Mouse (Mus musculus) left cerebral cortex, adult 8-10 months (tissue): ENCODE data around the gene Itgb3bp. TPM values are rescaled to one million over a fixed set of nuclear protein-coding genes. Genes with fewer than 3 reads are reported as not detected.

ENCODE experiments used
- DNase-seq, 2 experiments: peaks; one replicate each; pipeline ENCODE4 v3.0.0; 2022; ENCODE audit warnings: low spot score in 2 of 2
- total RNA-seq, 4 experiments: library from RNA; stranded (reverse); gene quantifications; 2 replicates each; pipeline ENCODE4 v1.2.4; 2022

The Itgb3bp gene
- total RNA-seq, 4 experiments from 2014 or later: 4.8 to 7.8 (median 6.3) TPM

GRCm38 (mm10) chr4:99725914-99726451 lies 203.6 kb downstream of the Itgb3bp start:
- no peak for DNase-seq

- DNase-seq: no peak
These were observed 205.3 kb downstream of the Itgb3bp start for GRCm38 (mm10) chr4:99724331-99724730.

- DNase-seq: no peak
These were observed 211.7 kb downstream of the Itgb3bp start for GRCm38 (mm10) chr4:99717905-99718304.

DNA sequence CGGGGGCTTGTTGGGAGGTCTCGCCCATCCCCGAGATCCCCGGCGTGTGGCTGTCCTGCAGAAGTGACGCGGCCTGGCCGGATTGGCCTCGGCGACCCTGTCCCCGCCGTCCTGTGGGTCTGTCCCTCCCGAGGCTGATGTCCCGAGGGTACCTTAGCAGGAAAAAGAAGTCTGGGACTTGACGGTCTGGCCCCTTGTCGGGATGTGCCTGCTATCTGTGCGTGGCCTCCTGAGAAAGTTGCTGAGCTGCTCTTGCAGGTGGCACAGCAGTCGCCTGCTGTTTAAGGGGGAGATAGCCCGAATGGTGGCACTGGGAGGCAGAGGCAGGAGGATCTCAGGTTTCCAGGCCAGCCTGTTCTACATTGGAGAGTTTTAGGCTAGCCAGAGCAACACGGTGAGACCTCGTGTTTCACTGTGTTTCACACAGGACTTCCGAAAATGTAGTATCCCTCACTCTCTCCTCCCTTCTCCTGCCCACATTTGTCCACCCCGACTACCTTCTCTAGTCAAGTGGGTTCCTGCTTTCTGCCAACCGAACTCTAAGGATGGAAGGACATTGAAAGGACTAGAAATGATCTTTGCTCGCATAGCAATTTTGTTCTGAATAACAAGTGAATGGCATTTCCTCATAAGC lies 213.7 kb downstream of the Itgb3bp start:
- no peak for DNase-seq

Other genes with a start within 250 kb of the Itgb3bp start
- gene Alg6, start 214.1 kb downstream of the Itgb3bp start, total RNA-seq: 10 to 100 TPM; 10.1 to 15.9 (median 13.0) TPM
- 1 to 10 TPM; 4.8 to 9.4 (median 6.5) TPM for gene Efcab7, start 100.6 kb downstream of the Itgb3bp start, total RNA-seq
- gene Pgm1, start 399 bp downstream of the Itgb3bp start, total RNA-seq: 10 to 100 TPM; 58.5 to 65.5 (median 61.2) TPM
- gene Ror1, start 166.0 kb upstream of the Itgb3bp start, total RNA-seq: 1 to 10 TPM in 3 of 4 experiments, under 1 TPM in 1; 0.80 to 1.5 (median 1.3) TPM